Mouse (Mus musculus) midbrain, postnatal 0 days (tissue): ENCODE data around the gene 1700067P10Rik. TPM values are rescaled to one million over a fixed set of nuclear protein-coding genes. Genes with fewer than 3 reads are reported as not detected.

ENCODE experiments used
- ATAC-seq: fragments of 200-750 bp; cut with Nextera tagmentation; 2 replicates; pipeline ENCODE4 v1.8.0; 2017; ENCODE audit warnings: moderate number of reproducible peaks, mild to moderate bottlenecking, moderate TSS enrichment, moderate library complexity; ENCODE audit not compliant: low FRiP score
- DNase-seq: peaks from one replicate; pipeline ENCODE4 v3.0.0-alpha.2; 2015; ENCODE audit warnings: low spot score
- H3K27ac ChIP-seq: fragments of 300-500 bp; sonication (generic); 2 replicates; pipeline ENCODE4 v1.5.1; 2014; ENCODE audit warnings: low read depth, mild to moderate bottlenecking, low read length, mixed read lengths
- H3K27me3 ChIP-seq: fragments of 300-500 bp; sonication (generic); 2 replicates; pipeline ENCODE4 v1.6.1; 2014; ENCODE audit warnings: low read length, control low read depth, mixed read lengths; ENCODE audit not compliant: insufficient read depth
- H3K36me3 ChIP-seq: fragments of 300-500 bp; sonication (generic); 2 replicates; pipeline ENCODE4 v1.6.1; 2014; ENCODE audit warnings: low read length, control low read depth, mixed read lengths; ENCODE audit not compliant: insufficient read depth
- H3K4me1 ChIP-seq: fragments of 300-500 bp; sonication (generic); 2 replicates; pipeline ENCODE4 v1.6.1; 2014; ENCODE audit warnings: mild to moderate bottlenecking, control low read depth, antibody characterized with exemption, low read length, mixed read lengths; ENCODE audit not compliant: insufficient read depth
- H3K4me2 ChIP-seq: fragments of 300-500 bp; sonication (generic); 2 replicates; pipeline ENCODE4 v1.6.1; 2014; ENCODE audit warnings: low read depth, mild to moderate bottlenecking, low read length, mixed read lengths; ENCODE audit not compliant: poor library complexity, severe bottlenecking
- H3K4me3 ChIP-seq: fragments of 300-500 bp; sonication (generic); 2 replicates; pipeline ENCODE4 v1.5.1; 2014; ENCODE audit warnings: low read depth, mild to moderate bottlenecking, low read length, moderate library complexity
- H3K9ac ChIP-seq: fragments of 300-500 bp; sonication (generic); replicated peaks from 2 replicates; pipeline ENCODE4 v1.6.1; 2014; ENCODE audit warnings: mild to moderate bottlenecking, low read length, moderate library complexity, mixed read lengths; ENCODE audit not compliant: poor library complexity, severe bottlenecking
- H3K9me3 ChIP-seq: fragments of 300-500 bp; sonication (generic); 2 replicates; pipeline ENCODE4 v1.6.1; 2016; ENCODE audit warnings: low read length, control low read depth
- CTCF ChIP-seq: IDR thresholded peaks from 2 replicates; pipeline ENCODE4 v1.5.1; 2016; ENCODE audit warnings: antibody characterized with exemption, mild to moderate bottlenecking
- WGBS: fragments of 180-500 bp; shearing (Covaris S2); extraction: QIAGEN DNeasy Blood & Tissue Kit; methylation state at CpG from one replicate; pipeline ENCODE4 v1.1.7; 2014; 5-methylcytosine and 5-hydroxymethylcytosine counted together
- polyA plus RNA-seq: library from polyadenylated mRNA; unstranded; fragments of >200 nt; fragmentation: Nextera tagmentation; extraction: Ambion mirVana; gene quantifications from 2 replicates; pipeline ENCODE4 v1.2.1, GENCODE M21; 2015
- total RNA-seq: library from RNA; depleted of rRNA; stranded (reverse); fragments of >200 nt; gene quantifications from 2 replicates; pipeline ENCODE4 v1.2.3, GENCODE M21; 2014; rRNA removed

1700067P10Rik gene
- total RNA-seq (not detected in 2 replicates), polyA plus RNA-seq (not detected in 2 replicates)

- Histone ChIP-seq H3K4me1 (no peaks in the 10 kb centered on the region), H3K9ac (no peak within 1 kb of the TSS), H3K27ac (no peak within 1 kb of the TSS), H3K9me3 (no peaks in the 10 kb centered on the region), H3K27me3 (peaks cover under 1% of the 10 kb centered on the region; the same call in 1 of the 2 replicates), H3K4me3 (no peak within 1 kb of the TSS), H3K4me2 (no peak within 1 kb of the TSS), H3K36me3 (no peaks in the 10 kb centered on the region)
- DNase-seq, result no peak
- TF ChIP-seq CTCF, result no peak
- ATAC-seq, result no peak
These were observed at the start of gene 1700067P10Rik for GRCm38 (mm10) chr17:48089019-48089418. 1700067P10Rik (plus strand) TSS chr17:48089319.

- Histone ChIP-seq H3K27ac (no peak overlapping the region), H3K4me3 (no peak overlapping the region), H3K4me2 (peak overlapping the region; percentile 31), H3K9ac (no peak overlapping the region), H3K9me3 (no peaks in the 10 kb centered on the region), H3K27me3 (peaks cover 16% of the 10 kb centered on the region; the same call in 1 of the 2 replicates), H3K36me3 (no peaks in the 10 kb centered on the region), H3K4me1 (no peaks in the 10 kb centered on the region; the same call in 1 of the 2 replicates)
- TF ChIP-seq CTCF, result no peak
- DNase-seq, result peak; percentile 68
- 11% methylated on average over 29 of the region's 29 CpGs for WGBS
- ATAC-seq, result peak; percentile 56
These were observed 47.5 kb upstream of the 1700067P10Rik start for GRCm38 (mm10) chr17:48041351-48042287.

GRCm38 (mm10) chr17:48043154-48043880 is 45.8 kb upstream of the 1700067P10Rik start:
- Histone ChIP-seq H3K36me3 (no peaks in the 10 kb centered on the region), H3K27me3 (peaks cover 12% of the 10 kb centered on the region; the same call in 1 of the 2 replicates), H3K4me2 (no peak overlapping the region), H3K9ac (no peak overlapping the region), H3K9me3 (no peaks in the 10 kb centered on the region), H3K4me1 (no peaks in the 10 kb centered on the region; the same call in 1 of the 2 replicates), H3K27ac (no peak overlapping the region), H3K4me3 (no peak overlapping the region)
- ATAC-seq (no peak), DNase-seq (no peak)
- TF ChIP-seq CTCF, result peak; percentile 26
- 89% methylated on average over 5 of the region's 5 CpGs for WGBS

- Histone ChIP-seq H3K4me3 (no peak overlapping the region), H3K27me3 (no peaks in the 10 kb centered on the region; the same call in 1 of the 2 replicates), H3K9me3 (no peaks in the 10 kb centered on the region), H3K4me1 (no peaks in the 10 kb centered on the region; the same call in 1 of the 2 replicates), H3K9ac (no peak overlapping the region), H3K4me2 (no peak overlapping the region), H3K36me3 (no peaks in the 10 kb centered on the region), H3K27ac (no peak overlapping the region)
- TF ChIP-seq CTCF, result peak; percentile 73
- 39% methylated on average over 4 of the region's 4 CpGs for WGBS
- DNase-seq (peak; percentile 65), ATAC-seq (no peak)
These were observed 43.5 kb upstream of the 1700067P10Rik start for GRCm38 (mm10) chr17:48045631-48046030.

- Histone ChIP-seq H3K9me3 (no peaks in the 10 kb centered on the region), H3K27ac (no peak overlapping the region), H3K27me3 (no peaks in the 10 kb centered on the region; the same call in 1 of the 2 replicates), H3K4me1 (no peaks in the 10 kb centered on the region), H3K4me2 (no peak overlapping the region), H3K4me3 (no peak overlapping the region), H3K36me3 (no peaks in the 10 kb centered on the region), H3K9ac (no peak overlapping the region)
- WGBS, result 90% methylated on average over 5 of the region's 5 CpGs
- DNase-seq (no peak), ATAC-seq (no peak)
- no peak for TF ChIP-seq CTCF
These were observed 37.3 kb upstream of the 1700067P10Rik start for GRCm38 (mm10) chr17:48051638-48052337.
